Mouse (Mus musculus) cortical plate, adult 2 months (tissue): ENCODE measurements around the gene Crygc.

Experiments
- CTCF ChIP-seq: fragments of 200-500 bp; IDR thresholded peaks from 2 replicates; pipeline ENCODE4 v1.5.1; 2011; ENCODE audit warnings: mild to moderate bottlenecking, control low read depth, low read length; ENCODE audit not compliant: insufficient read depth; ENCODE audit errors: extremely low read depth
- POLR2A ChIP-seq: fragments of 200-500 bp; IDR thresholded peaks from 2 replicates; pipeline ENCODE4 v1.6.1; 2011; ENCODE audit warnings: mild to moderate bottlenecking, low read length, control low read depth; ENCODE audit not compliant: insufficient read depth; ENCODE audit errors: extremely low read depth

DNA sequence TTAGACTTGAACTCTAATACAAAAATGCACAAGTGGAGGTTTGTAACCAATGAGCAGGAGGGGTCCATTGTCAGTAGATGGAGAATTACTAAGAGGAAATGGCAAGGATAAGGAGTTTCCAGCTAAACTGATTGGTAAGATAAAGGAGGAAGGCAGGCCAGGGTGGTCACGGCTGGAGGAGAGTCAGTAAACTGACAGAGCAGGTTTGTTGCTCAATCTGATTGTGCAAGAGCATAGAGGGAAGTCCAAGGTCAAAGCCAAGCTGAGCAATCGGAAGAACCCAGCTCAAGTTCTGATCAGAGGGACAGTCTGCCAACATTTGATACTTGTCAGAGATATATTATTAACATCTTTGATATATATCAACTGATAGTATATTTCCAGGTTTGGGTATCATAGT is 16.9 kb upstream of the Crygc start:
- TF ChIP-seq POLR2A (no peak), CTCF (no peak)
